Mouse (Mus musculus) heart, postnatal 25 days (tissue): ENCODE measurements around the gene Arid1b. TPM values are rescaled to one million over a fixed set of nuclear protein-coding genes. Genes with fewer than 3 reads are reported as not detected.
A peak's percentile ranks its signal among the peaks of the same experiment; 100 is the strongest.
"Not testable (repeated sequence)": the region's sequence is repeated elsewhere in the genome, so short reads cannot be mapped to it uniquely, and the experiment has no call there.

Experiments
- DNase-seq: peaks from one replicate; pipeline ENCODE4 v3.0.0; 2022; ENCODE audit warnings: low spot score
- intact Hi-C: fragments of 180-260 bp; cut with DNase I; formaldehyde crosslinking; loops from one replicate; pipeline ENCODE4 v1.15.1; 2025
- total RNA-seq, 2 experiments: library from RNA; stranded (reverse); gene quantifications; 2 replicates each; pipeline ENCODE4 v1.2.3; 2021

Gene Arid1b
- total RNA-seq, 2 experiments from 2014 or later: 28.2 to 32.0 TPM

- intact Hi-C loops: no loop called here
- no peak for DNase-seq
Observed at GRCm38 (mm10) chr17:5099238-5099637, 105.1 kb downstream of the Arid1b start.

GRCm38 (mm10) chr17:5101157-5101556, 107.0 kb downstream of the Arid1b start:
- intact Hi-C loops: no loop called here
- DNase-seq: no peak

- intact Hi-C loops: no loop called here
- no peak for DNase-seq
Observed at GRCm38 (mm10) chr17:5101887-5102286, 107.8 kb downstream of the Arid1b start.

- DNase-seq: no peak
- intact Hi-C loops: no loop called here
Observed at GRCm38 (mm10) chr17:5105746-5106145, 111.6 kb downstream of the Arid1b start.

- intact Hi-C loops: no loop called here
- no peak for DNase-seq
Observed at GRCm38 (mm10) chr17:5106263-5107195, 112.4 kb downstream of the Arid1b start.

GRCm38 (mm10) chr17:5107501-5107900, 113.4 kb downstream of the Arid1b start:
- intact Hi-C loops: no loop called here
- DNase-seq: no peak

- no peak for DNase-seq
- intact Hi-C loops: no loop called here
Observed at GRCm38 (mm10) chr17:5108022-5108421, 113.9 kb downstream of the Arid1b start.

- no peak for DNase-seq
- intact Hi-C loops: no loop called here
Observed at GRCm38 (mm10) chr17:5108546-5109142, 114.5 kb downstream of the Arid1b start.

- intact Hi-C loops: no loop called here
Observed at GRCm38 (mm10) chr17:5109343-5109742, 115.2 kb downstream of the Arid1b start.

GRCm38 (mm10) chr17:5110159-5110558, 116.0 kb downstream of the Arid1b start:
- intact Hi-C loops: no loop called here
- no peak for DNase-seq

More at GRCm38 (mm10) chr17:5109343-5109742, 115.2 kb downstream of the Arid1b start:
- DNase-seq: no peak

GRCm38 (mm10) chr17:5110981-5111380, 116.8 kb downstream of the Arid1b start:
- intact Hi-C loops, DNase-seq: not testable (repeated sequence)

- intact Hi-C loops: no loop called here
- DNase-seq: no peak
Observed at GRCm38 (mm10) chr17:5112116-5112515, 118.0 kb downstream of the Arid1b start.

GRCm38 (mm10) chr17:5115952-5116351, 121.8 kb downstream of the Arid1b start:
- peak; percentile 28 for DNase-seq
- intact Hi-C loops: loop anchor here (5.0 kb wide), 1 partner anchor 119 kb away; no protein-coding TSS in a partner anchor

- DNase-seq: no peak
- intact Hi-C loops: loop anchor here (5.0 kb wide), 1 partner anchor 120 kb away; no protein-coding TSS in a partner anchor
Observed at GRCm38 (mm10) chr17:5116990-5117389, 122.9 kb downstream of the Arid1b start.

- no peak for DNase-seq
- intact Hi-C loops: loop anchor here (5.0 kb wide), 1 partner anchor 121 kb away; no protein-coding TSS in a partner anchor
Observed at GRCm38 (mm10) chr17:5118171-5118570, 124.0 kb downstream of the Arid1b start.

- intact Hi-C loops: no loop called here
Observed at GRCm38 (mm10) chr17:5124643-5125042, 130.5 kb downstream of the Arid1b start.

GRCm38 (mm10) chr17:5125084-5125855, 131.1 kb downstream of the Arid1b start:
- no peak for DNase-seq
- intact Hi-C loops: no loop called here

More at GRCm38 (mm10) chr17:5124643-5125042, 130.5 kb downstream of the Arid1b start:
- no peak for DNase-seq

- intact Hi-C loops: no loop called here
- DNase-seq: no peak
Observed at GRCm38 (mm10) chr17:5125856-5126806, 132.0 kb downstream of the Arid1b start.

GRCm38 (mm10) chr17:5129606-5130005, 135.5 kb downstream of the Arid1b start:
- DNase-seq: no peak
- intact Hi-C loops: no loop called here
